Mouse (Mus musculus) cerebellum, adult 2 months (tissue): ENCODE measurements at regions not wholly inside any gene's neighbourhood (a gene's known extent, or its start where the extent isn't known, plus 50 kb on each side); places are given as distances from the start of the nearest gene placed in this dataset.
"Not testable (repeated sequence)": the region's sequence is repeated elsewhere in the genome, so short reads cannot be mapped to it uniquely, and the experiment has no call there.

Experiments used
- CTCF ChIP-seq: fragments of 200-500 bp; IDR thresholded peaks from 2 replicates; pipeline ENCODE4 v1.5.1; 2011; ENCODE audit warnings: low read depth, mild to moderate bottlenecking, control low read depth, low read length, moderate library complexity, borderline replicate concordance; ENCODE audit not compliant: insufficient read depth
- POLR2A ChIP-seq: fragments of 200-500 bp; IDR thresholded peaks from 2 replicates; pipeline ENCODE4 v1.6.1; 2011; ENCODE audit warnings: low read length, control low read depth, borderline replicate concordance; ENCODE audit not compliant: insufficient read depth

DNA sequence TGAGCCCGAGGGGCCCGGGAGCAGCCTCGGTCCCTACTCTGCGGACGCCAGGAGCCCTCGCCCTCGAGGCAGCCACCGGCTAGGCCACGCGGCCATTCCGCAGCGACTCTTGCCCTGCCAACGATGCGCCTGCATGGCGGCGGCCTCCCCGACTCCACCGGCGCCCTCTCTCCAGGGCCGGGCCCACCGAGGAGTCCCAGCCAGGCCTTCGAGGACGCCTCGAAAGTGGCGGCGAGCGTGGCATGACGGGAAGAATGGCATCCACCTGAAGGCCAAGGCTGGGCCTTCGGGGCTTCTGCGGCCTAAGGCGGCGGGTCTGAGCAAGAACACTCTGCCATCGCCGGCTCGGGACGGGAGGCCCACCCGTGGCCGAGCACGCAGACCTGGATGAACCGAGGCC lies 124.6 kb upstream of the Zfp637 start:
- TF ChIP-seq POLR2A, CTCF: not testable (repeated sequence)
